Mouse (Mus musculus): ENCODE results near the gene Pxmp2.

DNA sequence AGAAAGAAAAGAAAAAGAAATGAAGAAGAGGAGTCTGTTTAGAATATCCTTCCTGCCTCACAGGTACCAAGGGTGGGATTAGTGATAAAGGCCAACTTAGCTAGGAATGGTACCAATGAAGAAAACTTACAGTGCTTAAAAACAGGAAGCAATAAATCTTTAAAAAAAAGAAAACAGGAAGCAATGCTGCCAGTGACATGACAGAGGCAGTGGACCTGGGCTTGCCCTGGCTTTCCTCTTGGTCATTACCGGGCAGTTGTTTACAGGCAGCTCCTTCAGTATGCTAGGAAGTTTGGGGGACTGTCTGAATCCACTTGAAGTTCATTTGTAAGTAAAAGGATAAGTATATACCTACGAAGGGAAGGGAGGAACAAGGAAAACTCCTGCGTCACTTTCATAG is 44.5 kb upstream of the Pxmp2 start:
- no peak for TF ChIP-seq CTCF (IDR thresholded peaks at IDR 0.05; ENCODE audit: low read depth, low read length)
- TF ChIP-seq GATA2 (IDR thresholded peaks at IDR 0.05; ENCODE audit: borderline replicate concordance, low read depth, low read length) = no peak
- no peak for TF ChIP-seq GATA1 (IDR thresholded peaks at IDR 0.05; ENCODE audit: borderline replicate concordance, low read length)
- TF ChIP-seq TAL1 (conservative IDR thresholded peaks at IDR 0.05; ENCODE audit: low read depth, low read length) = no peak
- TF ChIP-seq POLR2AphosphoS5 (IDR thresholded peaks at IDR 0.05; ENCODE audit: insufficient replicate concordance, low read depth, low read length) = no peak
